Comparison of ENCODE assay signal across 31 mouse cellular contexts in the genomic region with DNA sequence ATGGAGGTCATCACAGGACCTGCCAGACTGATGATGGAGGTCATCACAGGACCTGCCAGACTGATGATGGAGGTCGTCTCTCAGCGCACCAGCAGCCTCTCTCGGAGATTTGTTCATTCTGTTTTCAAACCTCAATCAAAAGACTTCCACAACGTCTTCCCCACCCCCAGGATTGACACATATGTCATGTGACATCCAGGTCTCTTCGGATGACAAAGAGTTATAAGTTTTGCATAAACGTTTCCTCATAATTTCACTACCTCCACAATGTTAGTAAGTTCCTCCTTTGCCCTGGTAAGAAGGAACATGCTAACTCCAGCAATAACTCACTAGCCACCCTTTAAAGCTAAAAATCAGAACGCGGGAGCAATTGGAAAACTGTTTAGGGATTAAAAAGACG. TPM values are rescaled to one million over a fixed set of nuclear protein-coding genes. Genes with fewer than 3 reads are reported as not detected.
DNase-seq lines count a peak whose midpoint lies in the region; ATAC-seq and TF ChIP-seq lines count a peak whose summit lies in the region.
"Had no signal": no experiment of that assay in that cellular context is flagged by ENCODE, and none has a peak within 500 bp of the region (broad histone marks: within the 10 kb centered on the region; RNA-seq: fewer than 3 reads in every experiment).

No protein-coding gene starts in this region.

- peaks cover 12% of the 10 kb centered on the region for H3K4me1 ChIP-seq in liver, postnatal 0 days (ENCODE audit: insufficient read depth)
- no peaks in the 10 kb centered on the region for H3K4me1 ChIP-seq in hindbrain, embryonic 14.5 days (replicated peaks; ENCODE audit: control insufficient read depth, insufficient read depth, low read length)

- H3K27ac ChIP-seq in liver, postnatal 0 days (ENCODE audit: low read depth): peak overlapping the region; percentile 48; the same call in 1 of the 2 replicates
- no peak overlapping the region for H3K27ac ChIP-seq in hindbrain, embryonic 14.5 days
- H3K27ac ChIP-seq: embryonic facial prominence, embryonic 10.5 days; embryonic facial prominence, embryonic 15.5 days; forebrain, embryonic 12.5 days; hindbrain, embryonic 15.5 days; left cerebral cortex, adult 2 months; liver, embryonic 13.5 days; midbrain, embryonic 13.5 days; neural tube, embryonic 15.5 days; stomach, embryonic 15.5 days had no signal

- peak; percentile 28 for DNase-seq in liver, postnatal 0 days
- no peak for DNase-seq in liver
- peak; percentile 72 to 82 for DNase-seq in B cell, adult 2 months
- peak; percentile 89 for DNase-seq in splenic B cell, adult 2 months (ENCODE audit: low read depth, low spot score)
- no peak for DNase-seq in hindbrain, embryonic 14.5 days (ENCODE audit: low spot score)
- no peak for DNase-seq in heart, adult 18-20 months
- DNase-seq: adrenal gland, postnatal 25 days; cerebellum, adult 2 months; cerebellum, postnatal 14 days; gastrocnemius, postnatal 14 days; heart, adult 11 months; kidney, adult 11 months; kidney, postnatal 25 days; left cerebral cortex, postnatal 4 days; liver, embryonic 13.5 days; lung, embryonic 14.5 days; lung, postnatal 14 days; right cerebral cortex, postnatal 25 days; thymus, postnatal 14 days had no signal

- no peaks in the 10 kb centered on the region for H3K36me3 ChIP-seq in liver, postnatal 0 days (replicated peaks; ENCODE audit: insufficient read depth, low read length)
- no peaks in the 10 kb centered on the region for H3K36me3 ChIP-seq in splenic B cell, adult 2 months (ENCODE audit: control insufficient read depth, insufficient read depth, low read length, poor library complexity, severe bottlenecking)
- no peaks in the 10 kb centered on the region for H3K36me3 ChIP-seq in hindbrain, embryonic 14.5 days (replicated peaks; ENCODE audit: control insufficient read depth, insufficient read depth)
- H3K36me3 ChIP-seq: embryonic facial prominence, embryonic 10.5 days; embryonic facial prominence, embryonic 15.5 days; forebrain, embryonic 12.5 days; heart, embryonic 12.5 days; hindbrain, embryonic 15.5 days; liver, embryonic 13.5 days; midbrain, embryonic 13.5 days; neural tube, embryonic 15.5 days; stomach, embryonic 15.5 days had no signal

- H3K9ac ChIP-seq in liver, postnatal 0 days (replicated peaks): no peak overlapping the region
- no peak overlapping the region for H3K9ac ChIP-seq in hindbrain, embryonic 14.5 days
- H3K9ac ChIP-seq: embryonic facial prominence, embryonic 15.5 days; forebrain, embryonic 12.5 days; heart, embryonic 12.5 days; hindbrain, embryonic 15.5 days; liver, embryonic 13.5 days; lung, embryonic 14.5 days; midbrain, embryonic 13.5 days; neural tube, embryonic 15.5 days; stomach, embryonic 15.5 days had no signal

- H3K4me2 ChIP-seq in liver, postnatal 0 days (ENCODE audit: low read depth, low read length): 0 out of 2 replicates have a peak overlapping the region, but pooled peaks have one; percentile 73
- no peak overlapping the region for H3K4me2 ChIP-seq in hindbrain, embryonic 14.5 days (replicated peaks)
- H3K4me2 ChIP-seq: embryonic facial prominence, embryonic 15.5 days; forebrain, embryonic 12.5 days; heart, embryonic 12.5 days; hindbrain, embryonic 15.5 days; liver, embryonic 13.5 days; lung, embryonic 14.5 days; midbrain, embryonic 13.5 days; neural tube, embryonic 15.5 days; stomach, embryonic 15.5 days had no signal

- no peaks in the 10 kb centered on the region for H3K9me3 ChIP-seq in liver, postnatal 0 days (ENCODE audit: low read length)
- no peaks in the 10 kb centered on the region for H3K9me3 ChIP-seq in hindbrain, embryonic 14.5 days (ENCODE audit: control insufficient read depth, low read length)
- H3K9me3 ChIP-seq: embryonic facial prominence, embryonic 10.5 days; embryonic facial prominence, embryonic 15.5 days; forebrain, embryonic 12.5 days; heart, embryonic 12.5 days; hindbrain, embryonic 15.5 days; liver, embryonic 13.5 days; midbrain, embryonic 13.5 days; neural tube, embryonic 15.5 days; stomach, embryonic 15.5 days had no signal

- peaks cover 11% of the 10 kb centered on the region for H3K27me3 ChIP-seq in liver, postnatal 0 days (ENCODE audit: insufficient read depth, low read length)
- no peaks in the 10 kb centered on the region for H3K27me3 ChIP-seq in splenic B cell, adult 2 months (ENCODE audit: control insufficient read depth, insufficient read depth, low read length, poor library complexity, severe bottlenecking)
- peaks cover 28% of the 10 kb centered on the region for H3K27me3 ChIP-seq in hindbrain, embryonic 14.5 days (ENCODE audit: control insufficient read depth, insufficient read depth, low read length)

- TF ChIP-seq EP300 in liver, postnatal 0 days (IDR thresholded peaks at IDR 0.05; ENCODE audit: low read depth): peak; percentile 20; the same call in 1 of the 2 replicates

- WGBS in liver, postnatal 0 days (ENCODE audit: insufficient replicate concordance): 72% methylated on average over 9 of the region's 9 CpGs
- 94% methylated on average over 9 of the region's 9 CpGs for WGBS in hindbrain, embryonic 14.5 days

- H3K4me3 ChIP-seq in liver, postnatal 0 days (ENCODE audit: low read depth, low read length): no peak overlapping the region
- no peak overlapping the region for H3K4me3 ChIP-seq in hindbrain, embryonic 14.5 days (replicated peaks; ENCODE audit: low read length)
- H3K4me3 ChIP-seq: embryonic facial prominence, embryonic 10.5 days; embryonic facial prominence, embryonic 15.5 days; forebrain, embryonic 12.5 days; heart, embryonic 12.5 days; hindbrain, embryonic 15.5 days; left cerebral cortex, adult 2 months; liver, embryonic 13.5 days; midbrain, embryonic 13.5 days; neural tube, embryonic 15.5 days; stomach, embryonic 15.5 days had no signal

- TF ChIP-seq CTCF in liver, postnatal 0 days (IDR thresholded peaks at IDR 0.05; ENCODE audit: low read depth): no peak

- ATAC-seq in liver, postnatal 0 days: peak; percentile 14; the same call in 1 of the 2 replicates
- ATAC-seq in megakaryocyte, adult 5-6 weeks (ENCODE audit: poor library complexity, severe bottlenecking): peak; percentile 69
- ATAC-seq in hindbrain, embryonic 14.5 days (ENCODE audit: low FRiP score): no peak
- ATAC-seq: CD4-positive, CD25-positive, alpha-beta regulatory T cell, adult 4 months; inflammation-experienced regulatory T-cells, adult 6 months; midbrain, embryonic 13.5 days had no signal

RNA-seq across cellular contexts. Expression of gene Plbd1, which starts 2.5 kb away (rescaled TPM):
- 30.7 and 31.3 TPM in 2 replicates for polyA plus RNA-seq in liver, postnatal 0 days (2015; fragmentation: Nextera tagmentation; extraction: Ambion mirVana)
- total RNA-seq in megakaryocyte, adult 5-6 weeks (2015): 346 and 350 TPM in 2 replicates
- 290 and 300 TPM in 2 replicates for total RNA-seq in megakaryocyte, adult 5-6 weeks (2017)
- polyA plus RNA-seq in hindbrain, embryonic 14.5 days (2014; fragmentation: Nextera tagmentation; extraction: Ambion mirVana): 2.5 and 2.9 TPM in 2 replicates
- 10 to 100 TPM; 42.7 to 50.9 TPM for total RNA-seq in heart, adult 18-20 months (2021)

Comparison
In these comparisons a context has a peak if more than half of its experiments do, and no peak if none do; other contexts are left out.
1. DNase-seq: peak in liver, postnatal 0 days (single experiment), B cell, adult 2 months (2 of 2) and splenic B cell, adult 2 months (single experiment); none in liver (single experiment), hindbrain, embryonic 14.5 days (single experiment) and heart, adult 18-20 months (0 of 2).
2. RNA of gene Plbd1, which starts 2.5 kb away (total RNA-seq): 290 to 350 TPM in megakaryocyte, adult 5-6 weeks; 42.7 to 50.9 TPM in heart, adult 18-20 months; every median in the first group is over 4 times any median in the second.